9 mouse cellular contexts compared by ENCODE assay signal in genomic region chr14:99022346-99023086, GRCm38 (mm10). TPM values are rescaled to one million over a fixed set of nuclear protein-coding genes. Genes with fewer than 3 reads are reported as not detected.
A peak's percentile ranks its signal among the peaks of the same experiment; 100 is the strongest.
DNase-seq lines count a peak whose midpoint lies in the region; ATAC-seq and TF ChIP-seq lines count a peak whose summit lies in the region.
"Had no signal": no experiment of that assay in that cellular context is flagged by ENCODE, and none has a peak within 500 bp of the region (broad histone marks: within the 10 kb centered on the region; RNA-seq: fewer than 3 reads in every experiment).

No protein-coding gene starts in this region.

- WGBS in kidney, embryonic 15.5 days = 45% methylated on average over 12 of the region's 12 CpGs
- WGBS in embryonic facial prominence, embryonic 10.5 days = 50% methylated on average over 12 of the region's 12 CpGs
- WGBS in hindbrain, embryonic 13.5 days = 47% methylated on average over 12 of the region's 12 CpGs

- no peak for TF ChIP-seq POLR2A in myocyte (IDR thresholded peaks at IDR 0.05; ENCODE audit: insufficient read length, low read depth)

- H3K4me2 ChIP-seq in kidney, embryonic 15.5 days = peak overlapping the region; percentile 51
- peak overlapping the region; percentile 50 for H3K4me2 ChIP-seq in hindbrain, embryonic 13.5 days
- H3K4me2 ChIP-seq in myocyte (ENCODE audit: low read depth) = peak overlapping the region; percentile 51

- no peaks in the 10 kb centered on the region for H3K27me3 ChIP-seq in kidney, embryonic 15.5 days
- H3K27me3 ChIP-seq in embryonic facial prominence, embryonic 10.5 days (replicated peaks; ENCODE audit: low read depth, poor library complexity, severe bottlenecking) = no peaks in the 10 kb centered on the region
- no peaks in the 10 kb centered on the region for H3K27me3 ChIP-seq in hindbrain, embryonic 13.5 days
- no peaks in the 10 kb centered on the region for H3K27me3 ChIP-seq in myocyte (ENCODE audit: control insufficient read depth, insufficient read depth, insufficient read length)

- no peaks in the 10 kb centered on the region for H3K79me2 ChIP-seq in myocyte (ENCODE audit: control insufficient read depth, insufficient read depth)

- no peak for ATAC-seq in kidney, embryonic 15.5 days (replicated peaks; ENCODE audit: low FRiP score)
- peak; percentile 49; the same call in 1 of the 2 replicates for ATAC-seq in hindbrain, embryonic 13.5 days (ENCODE audit: low FRiP score)
- no peak for ATAC-seq in erythroid progenitor cell, adult 5-6 weeks (replicated peaks; ENCODE audit: low FRiP score, poor library complexity, severe bottlenecking)

- no peak for DNase-seq in kidney, postnatal 10 days
- DNase-seq in embryonic facial prominence, embryonic 10.5 days (ENCODE audit: low spot score) = no peak
- no peak for DNase-seq in spleen, postnatal 36 days (ENCODE audit: low spot score in 2 of 2)
- DNase-seq in spleen, postnatal 14 days (ENCODE audit: low spot score in 2 of 2) = no peak

- no peaks in the 10 kb centered on the region for H3K36me3 ChIP-seq in kidney, embryonic 15.5 days
- no peaks in the 10 kb centered on the region for H3K36me3 ChIP-seq in embryonic facial prominence, embryonic 10.5 days (replicated peaks)
- H3K36me3 ChIP-seq in hindbrain, embryonic 13.5 days = no peaks in the 10 kb centered on the region
- no peaks in the 10 kb centered on the region for H3K36me3 ChIP-seq in myocyte (ENCODE audit: control insufficient read depth, insufficient read depth)

- H3K27ac ChIP-seq in kidney, embryonic 15.5 days = no peak overlapping the region
- H3K27ac ChIP-seq in embryonic facial prominence, embryonic 10.5 days (replicated peaks) = no peak overlapping the region; the same call in 1 of the 2 replicates
- H3K27ac ChIP-seq in hindbrain, embryonic 13.5 days = no peak overlapping the region

- H3K4me1 ChIP-seq in kidney, embryonic 15.5 days = peaks cover 7% of the 10 kb centered on the region; the same call in 1 of the 2 replicates
- H3K4me1 ChIP-seq in embryonic facial prominence, embryonic 10.5 days = 0 out of 2 replicates have a peak, but pooled peaks cover 3% of the 10 kb centered on the region
- H3K4me1 ChIP-seq in hindbrain, embryonic 13.5 days (replicated peaks) = no peaks in the 10 kb centered on the region; the same call in 1 of the 2 replicates

- peak overlapping the region; percentile 28 for H3K4me3 ChIP-seq in kidney, embryonic 15.5 days (replicated peaks)
- peak overlapping the region; percentile 34; the same call in 1 of the 2 replicates for H3K4me3 ChIP-seq in embryonic facial prominence, embryonic 10.5 days
- peak overlapping the region; percentile 31 for H3K4me3 ChIP-seq in hindbrain, embryonic 13.5 days
- no peak overlapping the region for H3K4me3 ChIP-seq in myocyte

- H3K9me3 ChIP-seq in kidney, embryonic 15.5 days (replicated peaks) = no peaks in the 10 kb centered on the region
- H3K9me3 ChIP-seq in embryonic facial prominence, embryonic 10.5 days = no peaks in the 10 kb centered on the region
- H3K9me3 ChIP-seq in hindbrain, embryonic 13.5 days = no peaks in the 10 kb centered on the region

- no peak overlapping the region for H3K9ac ChIP-seq in kidney, embryonic 15.5 days
- H3K9ac ChIP-seq in hindbrain, embryonic 13.5 days = peak overlapping the region; percentile 60

- no peak overlapping the region for H3ac ChIP-seq in myocyte (ENCODE audit: control insufficient read depth, insufficient read length)

TF ChIP-seq in myocyte, 11 proteins besides CTCF, POLR2A, EP300 and RAD21:
- TF ChIP-seq TCF12 (IDR thresholded peaks at IDR 0.05; ENCODE audit: insufficient read depth, poor library complexity, severe bottlenecking) (no peak), SRF (IDR thresholded peaks at IDR 0.05; ENCODE audit: control insufficient read depth, insufficient read length, low read depth) (no peak), MAX (IDR thresholded peaks at IDR 0.05; ENCODE audit: low read depth) (no peak), MYOD1 (IDR thresholded peaks at IDR 0.05; ENCODE audit: control insufficient read depth in 1 of 3, insufficient read length in 2 of 3, low read depth in 2 of 3) (no peak), CEBPB (IDR thresholded peaks at IDR 0.05; ENCODE audit: insufficient read depth, poor library complexity, severe bottlenecking) (no peak), POLR2AphosphoS2 (IDR thresholded peaks at IDR 0.05; ENCODE audit: insufficient read length, low read depth) (no peak), MYOG (IDR thresholded peaks at IDR 0.05; ENCODE audit: control insufficient read depth in 1 of 3, insufficient read depth in 1 of 3, insufficient read length in 2 of 3, low read depth in 2 of 3) (no peak), USF1 (IDR thresholded peaks at IDR 0.05; ENCODE audit: low read depth) (no peak), TCF3 (IDR thresholded peaks at IDR 0.05; ENCODE audit: insufficient read length, low read depth) (no peak), E2F4 (IDR thresholded peaks at IDR 0.05; ENCODE audit: insufficient read depth) (no peak), REST (IDR thresholded peaks at IDR 0.05; ENCODE audit: insufficient read depth, insufficient read length) (no peak)

RNA-seq across cellular contexts. Expression of gene Mzt1, which starts 23.4 kb away (rescaled TPM):
- polyA plus RNA-seq in kidney, embryonic 15.5 days (2015; fragmentation: Nextera tagmentation; extraction: Ambion mirVana) = 84.8 and 94.3 TPM in 2 replicates
- polyA plus RNA-seq in embryonic facial prominence, embryonic 10.5 days (2016; fragmentation: Nextera tagmentation; extraction: Ambion mirVana) = 96.8 and 101 TPM in 2 replicates
- polyA plus RNA-seq in hindbrain, embryonic 13.5 days (2015; fragmentation: Nextera tagmentation; extraction: Ambion mirVana) = 125 and 127 TPM in 2 replicates
- polyA plus RNA-seq in myocyte (2012; fragmentation: generic; extraction: Trizol) = 11.2 TPM
- total RNA-seq in erythroid progenitor cell, adult 5-6 weeks (2015; ENCODE audit: low replicate concordance) = 153 and 187 TPM in 2 replicates
- 87.4 and 104 TPM in 2 replicates for total RNA-seq in erythroid progenitor cell, adult 5-6 weeks (2017; ENCODE audit: low replicate concordance)

RNA-seq across cellular contexts. Expression of gene Bora, which starts 23.5 kb away (rescaled TPM):
- 82.0 and 84.8 TPM in 2 replicates for polyA plus RNA-seq in kidney, embryonic 15.5 days (2015; fragmentation: Nextera tagmentation; extraction: Ambion mirVana)
- polyA plus RNA-seq in embryonic facial prominence, embryonic 10.5 days (2016; fragmentation: Nextera tagmentation; extraction: Ambion mirVana) = 87.0 and 93.0 TPM in 2 replicates
- 18.7 and 21.5 TPM in 2 replicates for polyA plus RNA-seq in hindbrain, embryonic 13.5 days (2015; fragmentation: Nextera tagmentation; extraction: Ambion mirVana)
- polyA plus RNA-seq in myocyte (2012; fragmentation: generic; extraction: Trizol) = 4.3 TPM
- 108 and 116 TPM in 2 replicates for total RNA-seq in erythroid progenitor cell, adult 5-6 weeks (2015; ENCODE audit: low replicate concordance)
- 85.2 and 88.0 TPM in 2 replicates for total RNA-seq in erythroid progenitor cell, adult 5-6 weeks (2017; ENCODE audit: low replicate concordance)

RNA-seq across cellular contexts. Expression of gene Rpl36a-ps1, which starts 28.4 kb away (rescaled TPM):
- polyA plus RNA-seq in kidney, embryonic 15.5 days (2015; fragmentation: Nextera tagmentation; extraction: Ambion mirVana) = 2.0 and 2.7 TPM in 2 replicates
- polyA plus RNA-seq in embryonic facial prominence, embryonic 10.5 days (2016; fragmentation: Nextera tagmentation; extraction: Ambion mirVana) = 1.4 TPM in 1 of 2 replicates, not detected in the other
- 0.74 TPM in 1 of 2 replicates, not detected in the other for polyA plus RNA-seq in hindbrain, embryonic 13.5 days (2015; fragmentation: Nextera tagmentation; extraction: Ambion mirVana)
- polyA plus RNA-seq in myocyte (2012; fragmentation: generic; extraction: Trizol) = 12.9 TPM
- 6.3 and 8.3 TPM in 2 replicates for total RNA-seq in erythroid progenitor cell, adult 5-6 weeks (2015; ENCODE audit: low replicate concordance)
- 4.3 TPM in 1 of 2 replicates, not detected in the other for total RNA-seq in erythroid progenitor cell, adult 5-6 weeks (2017; ENCODE audit: low replicate concordance)
- polyA plus RNA-seq: liver, adult 2 months had no signal
